Mouse (Mus musculus) common myeloid progenitor, adult 5-6 weeks (primary cell): ENCODE measurements around the gene Fcmr. TPM values are rescaled to one million over a fixed set of nuclear protein-coding genes. Genes with fewer than 3 reads are reported as not detected.

ENCODE experiments used
- ATAC-seq: replicated peaks from 2 replicates; pipeline ENCODE4 v1.8.0; 2016; ENCODE audit warnings: low read depth, mild to moderate bottlenecking, moderate TSS enrichment, inconsistent platforms; ENCODE audit not compliant: poor library complexity, severe bottlenecking
- total RNA-seq: library from RNA; stranded (forward); fragments of 200-1000, 187-1606 nt; gene quantifications from 2 replicates; pipeline ENCODE4 v1.2.3, GENCODE M21; 2017

Gene Fcmr
- total RNA-seq, result not detected in 2 replicates

DNA sequence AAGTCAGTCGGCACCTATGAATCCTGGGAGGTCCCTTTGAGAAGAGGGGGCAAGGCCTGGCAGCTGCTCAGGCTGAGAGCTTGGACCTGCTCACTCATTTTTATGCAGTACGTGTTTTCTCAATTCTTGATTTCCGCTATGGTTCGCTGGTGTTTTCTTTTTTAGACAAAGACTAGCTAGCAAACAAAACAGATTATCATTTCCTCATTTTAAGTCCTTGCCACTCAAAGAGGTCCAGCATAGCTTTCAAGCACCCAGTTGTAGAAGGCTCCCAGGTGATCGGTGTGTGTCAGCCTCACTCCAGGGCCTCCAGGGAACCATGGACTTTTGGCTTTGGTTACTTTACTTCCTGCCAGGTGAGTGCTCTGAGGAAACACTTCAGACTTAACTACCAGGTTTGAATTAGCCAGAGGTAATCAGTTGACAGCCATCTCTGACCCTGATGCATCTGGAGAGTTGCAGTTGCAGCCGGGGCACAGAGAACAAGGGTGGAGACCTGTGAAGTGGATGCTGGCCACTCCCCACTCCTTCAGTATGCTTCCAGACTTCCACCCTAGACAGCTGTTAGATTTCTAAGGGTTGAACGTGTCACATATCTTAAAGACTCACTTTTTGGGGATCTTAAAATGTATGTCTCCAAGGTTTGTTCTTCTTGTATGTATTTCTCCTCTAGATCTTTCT is at the start of gene Fcmr:
TSS of gene Fcmr (plus strand) at position 129 of the 681 bp plus-strand sequence.
- no peak for ATAC-seq

DNA sequence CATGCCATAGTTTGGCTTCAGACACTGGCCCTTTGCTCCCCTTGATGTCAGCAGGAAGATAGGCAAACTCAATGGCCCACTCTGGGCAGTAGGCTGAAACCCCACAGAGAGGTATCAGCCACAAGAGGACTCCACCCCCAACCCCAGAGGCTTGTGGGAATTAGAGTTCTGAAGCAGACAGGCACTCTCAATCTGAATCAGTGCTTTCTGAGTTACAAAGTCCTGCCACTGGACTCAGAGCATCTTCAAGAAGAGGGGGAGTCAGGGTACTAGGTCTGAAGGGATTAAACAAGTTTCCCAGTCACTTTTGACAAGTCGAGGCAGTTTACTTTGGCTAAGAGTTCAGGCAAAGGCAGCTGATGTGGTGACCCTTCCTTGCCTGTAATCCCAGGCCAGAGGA is 45.7 kb upstream of the Fcmr start:
- ATAC-seq, result no peak

- 0 out of 2 replicates have a peak, but pooled peaks have one; percentile 40 for ATAC-seq
Observed at GRCm38 (mm10) chr1:130820316-130821148, 44.9 kb upstream of the Fcmr start.

DNA sequence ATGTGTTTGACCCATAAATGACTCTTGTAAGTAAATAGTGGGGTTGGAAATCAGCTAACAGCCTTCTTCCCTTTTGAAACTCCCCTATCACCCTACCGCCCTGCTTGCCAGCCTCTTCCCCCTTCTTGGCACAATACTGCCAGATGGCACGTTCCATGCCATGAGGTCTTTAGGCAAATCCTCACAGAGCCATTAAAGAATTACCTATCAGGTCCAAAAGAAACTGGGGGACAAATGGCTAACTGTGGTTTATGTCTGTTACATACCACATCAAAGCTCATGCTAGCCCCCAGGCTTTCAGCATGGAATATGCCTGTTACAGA is 44.4 kb upstream of the Fcmr start:
- ATAC-seq, result 0 out of 2 replicates have a peak, but pooled peaks have one; percentile 23

DNA sequence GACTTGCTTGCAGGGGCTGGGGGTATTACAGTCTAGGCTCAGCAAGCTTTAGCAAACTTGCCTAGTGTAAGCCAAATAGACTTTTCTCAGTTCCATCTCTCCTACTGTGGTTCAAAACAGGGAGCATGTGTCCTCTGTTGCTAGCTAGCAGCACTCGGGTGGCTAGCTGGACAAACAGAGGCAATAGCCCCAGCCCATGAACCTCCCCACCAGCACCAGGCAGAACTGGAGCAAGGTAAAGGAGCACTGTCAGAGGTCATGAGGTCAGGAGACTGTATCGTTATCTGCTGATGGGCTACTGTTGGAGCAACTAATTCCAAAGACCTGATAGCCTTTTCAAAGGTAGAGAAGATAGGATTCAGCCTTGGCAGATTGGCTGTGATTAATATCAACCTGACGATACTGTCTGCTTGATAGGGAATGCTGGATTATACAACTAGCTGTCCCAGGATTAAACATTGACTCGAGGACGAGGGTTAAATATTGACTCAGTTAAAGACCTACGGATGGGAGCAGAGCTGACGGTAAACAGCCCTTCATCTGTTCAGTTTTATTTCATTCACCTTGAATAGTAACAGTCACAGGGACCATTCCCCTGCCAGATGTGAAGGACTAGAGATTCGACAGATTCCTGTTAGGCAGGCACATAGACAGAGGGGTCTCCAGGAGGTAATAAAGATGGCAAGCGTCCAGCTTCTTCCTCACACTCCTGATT is 43.4 kb upstream of the Fcmr start:
- ATAC-seq, result no peak

DNA sequence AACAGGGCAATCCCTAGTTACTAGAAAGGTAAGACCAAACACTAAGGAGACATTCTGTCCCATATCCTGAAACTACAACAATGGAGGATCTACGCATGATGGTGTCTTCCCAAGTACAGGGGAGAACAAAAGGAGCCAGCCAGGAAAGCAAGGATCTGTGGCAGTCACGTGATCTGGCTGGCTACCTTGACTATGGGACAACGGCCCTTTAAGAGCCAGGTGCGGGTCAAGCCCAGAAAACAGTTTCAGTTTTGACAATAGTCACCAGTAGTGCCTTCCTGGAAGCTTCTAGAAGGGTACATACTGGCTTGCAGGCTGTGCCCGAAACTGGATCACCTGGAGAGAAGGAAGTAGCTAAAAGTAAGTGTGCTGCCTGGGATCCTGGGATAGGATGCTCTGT is 39.0 kb upstream of the Fcmr start, which contains the start of gene Pigr:
TSS of gene Pigr (plus strand) at position 237 of the 400 bp plus-strand sequence.
- ATAC-seq, result no peak

GRCm38 (mm10) chr1:130828656-130829055 is 36.8 kb upstream of the Fcmr start:
- ATAC-seq, result no peak

- 0 out of 2 replicates have a peak, but pooled peaks have one; percentile 36 for ATAC-seq
Observed at GRCm38 (mm10) chr1:130829906-130830830, 35.3 kb upstream of the Fcmr start.

DNA sequence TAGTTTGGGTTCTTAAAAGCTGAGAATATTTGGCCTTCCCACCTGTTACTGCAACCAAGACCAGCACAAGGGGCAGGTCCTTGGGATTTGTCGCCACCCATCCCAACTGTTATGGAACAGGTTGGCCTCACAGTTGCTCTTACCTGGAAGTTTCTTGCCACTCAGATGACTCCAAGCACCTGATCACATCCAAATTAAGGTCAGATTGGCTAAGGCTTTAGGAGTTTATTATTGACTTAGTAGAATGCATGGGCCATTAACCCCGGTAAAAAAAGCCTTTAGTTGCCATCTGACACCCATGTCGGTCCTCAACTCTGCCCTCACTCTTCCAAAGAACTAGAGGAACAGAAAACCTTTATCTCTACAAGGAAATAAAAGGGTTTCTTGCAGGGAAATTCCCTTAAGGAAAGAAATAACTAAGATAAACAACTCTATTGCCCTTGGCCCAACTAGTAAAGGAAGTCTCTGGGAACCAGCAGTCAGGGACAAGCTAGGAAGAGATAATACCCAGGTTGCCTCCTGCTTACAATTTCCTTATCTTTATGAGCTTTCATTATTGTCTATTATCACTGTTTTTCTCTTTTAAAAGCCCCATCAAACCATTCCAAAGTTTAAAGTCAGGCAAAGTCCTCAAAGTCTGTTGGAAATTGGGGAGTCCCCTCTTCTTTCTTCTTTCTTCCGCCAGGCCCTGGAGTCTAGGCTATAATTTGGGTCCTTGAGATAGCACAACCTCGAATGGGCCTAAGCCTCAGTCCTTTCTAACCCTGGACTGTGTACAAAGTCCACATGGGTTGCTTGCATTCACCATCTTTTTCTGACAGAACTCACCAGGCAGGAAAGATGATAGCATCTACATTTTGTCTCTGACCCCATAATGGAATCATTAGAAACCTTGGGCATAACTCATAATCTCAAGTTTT is 33.0 kb upstream of the Fcmr start:
- ATAC-seq, result no peak

DNA sequence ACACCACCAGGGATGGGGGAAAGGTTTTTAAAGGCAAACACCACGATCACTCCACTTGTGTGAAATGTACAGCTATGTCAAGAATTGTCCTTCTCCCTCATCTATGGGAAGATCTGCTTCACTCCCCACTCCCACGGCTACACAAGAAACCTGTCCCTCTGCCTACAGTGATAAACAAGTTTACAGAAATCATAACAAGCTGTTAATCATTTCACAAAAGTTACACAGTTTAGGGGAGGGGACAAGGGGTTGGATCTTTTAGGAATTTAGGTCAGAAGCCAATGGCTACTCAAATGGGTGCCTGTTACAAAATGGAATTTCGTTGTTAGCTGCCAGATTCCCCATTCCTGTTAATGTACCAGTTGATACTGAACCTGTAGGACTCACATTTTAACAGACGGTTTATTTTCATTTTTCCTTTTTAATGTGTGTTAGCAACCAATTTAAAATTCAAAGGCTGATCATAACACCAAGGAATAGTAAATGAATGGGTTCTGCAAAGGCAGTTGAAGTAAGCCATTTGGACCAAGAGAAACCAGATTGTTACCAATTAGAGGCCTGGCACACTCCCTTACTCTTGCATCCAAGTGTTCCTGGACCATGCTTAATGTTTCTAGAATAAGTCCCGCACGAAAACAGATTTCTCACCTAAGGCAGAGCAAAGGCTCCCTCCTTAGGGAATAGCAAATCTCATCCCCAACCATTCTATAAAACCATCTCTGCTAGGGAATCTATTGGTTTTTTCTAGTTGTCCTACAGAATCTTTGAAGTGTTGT is 30.1 kb upstream of the Fcmr start:
- ATAC-seq, result no peak

DNA sequence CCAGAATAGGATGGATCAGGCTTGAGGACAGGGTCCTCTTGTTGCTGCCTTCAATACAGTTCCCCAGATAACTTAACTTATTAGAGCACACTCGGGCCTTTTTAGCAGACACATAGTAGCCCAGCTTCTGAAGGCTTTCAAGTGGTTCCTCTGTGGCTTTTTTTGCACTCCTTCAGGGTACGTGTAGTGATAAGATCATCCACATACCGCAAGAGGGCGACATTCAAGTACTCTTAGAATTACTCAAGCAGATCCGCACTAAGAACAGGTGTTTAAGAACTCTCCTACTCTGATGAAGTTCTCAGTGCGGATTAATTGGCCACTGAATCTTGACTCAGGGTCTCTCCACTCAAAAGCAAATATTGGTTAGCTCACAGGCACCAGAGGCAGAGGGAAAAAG is 27.2 kb upstream of the Fcmr start:
- peak; percentile 66 for ATAC-seq

GRCm38 (mm10) chr1:130840599-130841379 is 24.7 kb upstream of the Fcmr start:
- no peak for ATAC-seq

- ATAC-seq, result no peak
Observed at GRCm38 (mm10) chr1:130841621-130842020, 23.8 kb upstream of the Fcmr start.

GRCm38 (mm10) chr1:130844516-130844915 is 21.0 kb upstream of the Fcmr start:
- no peak for ATAC-seq

- no peak for ATAC-seq
Observed at GRCm38 (mm10) chr1:130849530-130850214, 15.8 kb upstream of the Fcmr start.

DNA sequence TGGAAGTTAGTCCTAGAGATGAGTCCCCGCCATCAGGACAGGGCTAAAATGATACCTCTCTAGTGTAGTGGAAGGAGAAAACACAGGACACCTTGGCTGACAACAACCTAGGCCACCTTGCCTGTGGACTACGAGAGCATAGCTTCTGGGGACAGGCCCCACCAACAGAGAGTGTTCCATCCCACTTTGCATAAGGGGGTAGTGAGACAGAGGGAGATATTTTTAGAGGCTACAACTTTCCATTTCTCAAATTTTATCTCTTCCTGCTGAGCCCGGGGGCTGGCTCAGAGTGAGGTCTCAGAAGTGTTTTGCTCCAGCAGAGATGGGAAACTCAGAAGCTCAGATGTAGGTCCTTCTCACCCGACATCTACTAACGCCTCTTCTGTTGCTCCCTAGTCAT is 15.1 kb upstream of the Fcmr start:
- no peak for ATAC-seq

GRCm38 (mm10) chr1:130854819-130855218 is 10.7 kb upstream of the Fcmr start:
- ATAC-seq, result no peak
